Mouse (Mus musculus) adrenal gland, postnatal 4 days (tissue): ENCODE measurements at regions not wholly inside any gene's neighbourhood (a gene's known extent, or its start where the extent isn't known, plus 50 kb on each side); places are given as distances from the start of the nearest gene placed in this dataset.

Source experiments
- DNase-seq, 2 experiments: peaks; one replicate each; pipeline ENCODE4 v3.0.0; 2021 to 2022; ENCODE audit warnings: low spot score in 2 of 2, mixed read lengths in 2 of 2

GRCm38 (mm10) chr12:54326571-54326970 lies 122.9 kb upstream of the Egln3 start:
- no peak for DNase-seq

GRCm38 (mm10) chr12:54320533-54320932 lies 116.9 kb upstream of the Egln3 start:
- DNase-seq = no peak

- no peak for DNase-seq
Measured at GRCm38 (mm10) chr12:54316980-54317471, 113.4 kb upstream of the Egln3 start.

- DNase-seq = no peak
Measured at GRCm38 (mm10) chr12:54316066-54316567, 112.5 kb upstream of the Egln3 start.

- DNase-seq = no peak
Measured at GRCm38 (mm10) chr12:54314153-54314552, 110.5 kb upstream of the Egln3 start.

- peak in 1 of 2 experiments; percentile 21 for DNase-seq
Measured at GRCm38 (mm10) chr12:54313211-54313845, 109.7 kb upstream of the Egln3 start.

GRCm38 (mm10) chr12:54312522-54313210 lies 109.0 kb upstream of the Egln3 start:
- no peak for DNase-seq

GRCm38 (mm10) chr12:54311896-54312521 lies 108.3 kb upstream of the Egln3 start:
- DNase-seq = no peak

GRCm38 (mm10) chr12:54309874-54310273 lies 106.2 kb upstream of the Egln3 start:
- DNase-seq = no peak

GRCm38 (mm10) chr12:54309219-54309618 lies 105.6 kb upstream of the Egln3 start:
- no peak for DNase-seq

GRCm38 (mm10) chr12:54305135-54305630 lies 101.5 kb upstream of the Egln3 start:
- DNase-seq = no peak

GRCm38 (mm10) chr12:54303746-54304145 lies 100.1 kb upstream of the Egln3 start:
- no peak for DNase-seq

- no peak for DNase-seq
Measured at GRCm38 (mm10) chr12:54299506-54299905, 95.8 kb upstream of the Egln3 start.

- no peak for DNase-seq
Measured at GRCm38 (mm10) chr12:54293248-54293647, 89.6 kb upstream of the Egln3 start.

- no peak for DNase-seq
Measured at GRCm38 (mm10) chr12:54290311-54290710, 86.7 kb upstream of the Egln3 start.

- no peak for DNase-seq
Measured at GRCm38 (mm10) chr12:54288747-54289146, 85.1 kb upstream of the Egln3 start.

- DNase-seq = no peak
Measured at GRCm38 (mm10) chr12:54288041-54288502, 84.4 kb upstream of the Egln3 start.

GRCm38 (mm10) chr12:54286911-54287819 lies 83.5 kb upstream of the Egln3 start:
- no peak for DNase-seq

GRCm38 (mm10) chr12:54283646-54284045 lies 80.0 kb upstream of the Egln3 start:
- no peak for DNase-seq

GRCm38 (mm10) chr12:54283011-54283410 lies 79.4 kb upstream of the Egln3 start:
- DNase-seq = no peak
